Mouse (Mus musculus): Measurements from ENCODE around the gene Cpne6.

Gene Cpne6

GRCm38 (mm10) chr14:55510125-55510731 is at the start of gene Cpne6:
Cpne6 (plus strand) TSS chr14:55510445.
- DNase-seq, result peak in 1 of 2 experiments; percentile 24

DNA sequence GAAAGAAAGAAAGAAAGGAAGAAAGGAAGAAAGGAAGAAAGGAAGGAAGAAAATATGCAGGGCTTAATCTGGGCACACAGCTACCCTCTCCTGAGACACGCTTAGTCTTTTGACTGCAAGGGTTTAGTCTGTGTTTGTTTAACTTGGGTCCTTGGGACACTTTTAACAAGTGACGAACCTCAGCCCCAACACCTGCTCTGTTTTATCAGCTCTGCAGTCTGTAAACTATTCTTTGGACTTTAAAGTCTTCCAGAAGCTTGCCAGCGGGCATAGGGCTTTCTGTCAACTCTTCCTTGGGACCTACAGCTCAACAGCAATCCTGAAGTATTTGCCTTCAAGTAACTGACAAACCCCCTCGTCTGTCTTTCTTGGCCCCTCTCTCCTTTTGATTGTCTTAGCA is 48.5 kb upstream of the Cpne6 start:
- DNase-seq, result no peak

DNA sequence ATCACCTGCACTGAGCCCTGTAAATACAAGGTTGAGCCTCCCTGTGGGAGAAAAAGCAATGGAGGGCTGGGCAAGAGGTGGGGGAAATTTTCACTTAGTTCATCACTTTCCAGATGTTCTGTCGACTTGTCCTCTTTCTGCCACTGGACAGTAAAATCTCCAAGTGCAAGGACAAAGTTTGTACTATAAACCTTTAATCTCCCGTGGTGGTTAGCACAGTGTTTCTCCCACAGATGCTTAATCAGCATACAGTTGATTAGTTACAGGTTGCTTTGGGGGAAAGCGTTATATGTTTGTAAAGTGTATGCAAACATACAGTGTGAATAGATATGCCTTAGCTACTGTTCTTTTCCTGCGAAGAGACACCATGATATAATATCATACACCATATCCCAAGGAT is 43.8 kb upstream of the Cpne6 start:
- no peak for DNase-seq

DNA sequence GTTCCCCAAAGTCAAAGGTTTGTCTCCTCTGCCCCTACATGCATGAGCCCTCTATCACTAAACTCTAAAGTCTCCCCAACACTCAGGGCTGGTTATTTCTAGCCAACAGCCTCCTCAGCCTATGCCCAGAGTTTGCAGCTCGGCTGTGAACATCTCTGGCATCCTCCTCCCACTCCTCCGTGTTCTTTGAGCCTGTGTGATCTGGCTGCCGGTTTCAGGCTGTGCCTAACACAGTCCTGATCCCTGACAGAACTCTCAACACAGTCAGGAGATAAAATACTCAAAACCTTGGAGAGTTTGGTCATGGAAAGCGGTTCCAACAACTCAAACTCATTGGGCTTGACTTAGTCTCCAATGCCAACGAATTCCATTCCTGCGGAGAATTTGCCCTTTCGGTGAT is 43.1 kb upstream of the Cpne6 start:
- DNase-seq, result no peak

DNA sequence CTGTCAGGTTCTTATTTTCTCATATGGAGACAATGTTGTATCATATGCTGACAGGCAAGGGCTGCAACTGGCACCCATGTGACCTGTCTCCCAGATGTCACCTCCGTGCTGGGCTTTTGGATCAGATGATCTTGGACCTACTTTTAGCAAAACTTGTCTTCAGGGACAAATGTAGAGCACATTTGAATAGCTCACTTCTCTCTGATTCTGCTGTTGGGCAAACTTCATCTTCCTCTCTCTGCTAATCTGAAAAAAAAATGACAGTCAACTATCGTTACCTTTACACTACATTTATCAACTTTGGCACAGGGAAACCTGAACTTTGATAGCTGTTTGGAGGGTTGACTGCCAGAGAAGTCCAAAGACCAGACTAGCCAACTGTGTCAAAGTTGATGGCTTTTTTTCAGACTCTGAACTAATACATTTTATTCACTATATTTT is 41.9 kb upstream of the Cpne6 start:
- no peak for DNase-seq

GRCm38 (mm10) chr14:55469041-55469440 is 41.2 kb upstream of the Cpne6 start:
- no peak for DNase-seq

- no peak for DNase-seq
Observed at GRCm38 (mm10) chr14:55469821-55470220, 40.4 kb upstream of the Cpne6 start.

GRCm38 (mm10) chr14:55470806-55471205 is 39.4 kb upstream of the Cpne6 start:
- no peak for DNase-seq

DNA sequence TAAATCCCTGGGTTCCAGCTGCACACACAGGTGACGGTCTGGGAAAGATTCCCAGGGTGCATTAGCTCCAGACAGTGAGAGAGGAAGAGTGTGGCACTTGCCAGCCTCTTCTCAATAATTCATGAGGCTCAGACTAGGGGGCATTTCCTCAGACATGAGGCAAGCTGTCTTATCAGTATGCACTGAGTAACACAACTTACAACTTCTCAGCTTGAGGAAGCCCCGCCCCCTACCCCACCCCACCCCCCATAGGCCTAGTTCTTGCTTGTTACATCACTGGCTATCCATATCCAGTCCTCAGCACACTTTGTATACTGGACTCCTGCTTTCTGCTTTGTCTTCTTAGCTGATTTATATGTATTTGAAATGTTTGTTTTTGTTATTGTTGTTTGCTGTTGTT is 34.6 kb upstream of the Cpne6 start:
- no peak for DNase-seq

GRCm38 (mm10) chr14:55477421-55477820 is 32.8 kb upstream of the Cpne6 start:
- no peak for DNase-seq

DNA sequence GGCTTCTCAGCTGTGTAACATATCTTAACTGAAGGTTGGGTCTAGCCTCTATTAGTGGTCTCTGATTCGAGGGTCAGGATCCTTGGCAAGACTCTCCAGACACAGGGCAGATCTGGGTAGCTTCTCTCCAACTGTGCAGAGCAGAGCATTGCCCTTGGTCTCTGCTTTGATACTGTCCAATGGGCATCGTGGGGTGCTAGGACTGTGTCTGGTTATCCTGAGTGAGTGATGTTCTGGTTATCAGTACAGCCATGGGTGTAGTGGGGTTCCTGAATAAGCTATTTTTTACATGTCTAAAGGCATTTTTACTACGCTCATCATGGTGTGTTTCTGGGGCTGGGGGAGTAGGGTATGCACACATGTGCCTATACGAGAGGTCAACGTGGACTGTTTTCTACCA is 32.4 kb upstream of the Cpne6 start:
- no peak for DNase-seq

- peak; percentile 79 to 80 for DNase-seq
Observed at GRCm38 (mm10) chr14:55478651-55479599, 31.3 kb upstream of the Cpne6 start, which contains the start of gene Dhrs4. Dhrs4 (plus strand) TSS chr14:55478758.

GRCm38 (mm10) chr14:55479629-55480028 is 30.6 kb upstream of the Cpne6 start:
- DNase-seq, result no peak

DNA sequence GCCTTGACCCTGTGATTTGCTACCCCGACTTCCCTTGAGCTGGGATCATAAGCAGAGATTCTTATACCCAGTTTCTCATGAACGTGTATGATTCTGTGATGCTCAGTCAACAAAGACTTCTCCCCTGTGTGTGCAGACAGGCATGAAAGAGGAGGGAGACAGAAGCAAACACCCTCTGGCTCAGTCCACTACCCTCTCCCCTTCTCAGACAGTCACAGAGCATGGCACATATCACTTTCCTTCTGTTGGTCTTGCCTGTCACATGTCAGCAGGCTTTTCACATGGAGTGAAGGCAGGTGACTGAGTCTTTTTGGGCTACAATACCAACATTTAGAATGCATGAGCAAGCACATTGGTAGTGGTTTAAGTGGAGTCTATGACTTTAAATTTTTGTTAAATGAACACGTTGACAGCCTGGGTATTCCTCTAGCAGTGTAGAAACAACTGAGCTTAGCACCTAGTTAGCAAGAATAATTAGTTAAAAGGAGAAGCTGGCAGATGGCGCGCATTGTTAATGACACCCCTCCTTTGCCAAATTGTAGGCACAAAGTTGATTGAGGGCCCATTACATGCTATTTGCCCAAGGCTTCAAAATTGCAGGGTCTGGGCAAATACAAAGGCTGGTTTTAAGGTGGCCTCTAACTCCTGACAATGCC is 25.7 kb upstream of the Cpne6 start:
- no peak for DNase-seq

GRCm38 (mm10) chr14:55486836-55487235 is 23.4 kb upstream of the Cpne6 start:
- DNase-seq, result no peak

- peak; percentile 90 to 94 for DNase-seq
Observed at GRCm38 (mm10) chr14:55490361-55491201, 19.7 kb upstream of the Cpne6 start, which contains the start of gene Carmil3. Carmil3 (plus strand) TSS chr14:55490651.

- DNase-seq, result peak; percentile 74 to 75
Observed at GRCm38 (mm10) chr14:55491291-55491833, 18.9 kb upstream of the Cpne6 start.

GRCm38 (mm10) chr14:55492103-55492502 is 18.1 kb upstream of the Cpne6 start:
- peak in 1 of 2 experiments; percentile 52 for DNase-seq

DNA sequence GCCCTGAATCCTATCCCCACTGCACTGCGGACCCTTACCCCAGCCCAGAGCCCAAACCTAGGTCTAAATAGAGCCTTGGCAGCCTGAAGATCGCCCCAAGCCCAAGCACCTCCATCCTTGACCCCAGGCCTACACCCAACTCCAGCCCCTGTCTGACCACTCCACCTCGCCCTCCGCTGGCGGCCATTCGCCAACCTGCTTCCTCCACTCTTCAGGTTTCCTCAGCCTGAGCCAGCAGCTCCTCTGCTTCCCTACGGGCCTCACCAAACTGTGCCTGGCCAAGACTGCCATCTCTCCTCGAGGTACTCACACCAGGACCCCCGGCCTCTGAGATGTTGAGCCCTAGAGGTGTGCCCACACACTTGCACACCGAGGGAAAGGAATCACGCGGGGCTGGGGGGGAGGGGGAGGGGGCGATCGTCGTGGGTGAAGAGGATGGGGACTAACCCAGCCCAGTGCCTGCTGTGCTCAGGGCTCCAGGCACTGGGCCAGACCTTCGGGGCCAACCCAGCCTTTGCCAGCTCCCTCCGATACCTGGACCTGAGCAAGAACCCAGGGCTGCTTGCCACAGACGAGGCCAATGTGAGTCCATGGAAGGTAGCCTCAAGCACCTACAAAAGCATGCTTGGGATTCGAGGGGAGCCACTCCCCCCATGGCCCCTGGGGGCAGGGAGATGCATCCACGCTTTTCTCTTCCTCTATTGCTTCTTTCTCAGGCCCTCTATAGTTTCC is 14.6 kb upstream of the Cpne6 start:
- peak; percentile 68 to 79 for DNase-seq

GRCm38 (mm10) chr14:55496761-55497448 is 13.3 kb upstream of the Cpne6 start:
- peak in 1 of 2 experiments; percentile 35 for DNase-seq

DNA sequence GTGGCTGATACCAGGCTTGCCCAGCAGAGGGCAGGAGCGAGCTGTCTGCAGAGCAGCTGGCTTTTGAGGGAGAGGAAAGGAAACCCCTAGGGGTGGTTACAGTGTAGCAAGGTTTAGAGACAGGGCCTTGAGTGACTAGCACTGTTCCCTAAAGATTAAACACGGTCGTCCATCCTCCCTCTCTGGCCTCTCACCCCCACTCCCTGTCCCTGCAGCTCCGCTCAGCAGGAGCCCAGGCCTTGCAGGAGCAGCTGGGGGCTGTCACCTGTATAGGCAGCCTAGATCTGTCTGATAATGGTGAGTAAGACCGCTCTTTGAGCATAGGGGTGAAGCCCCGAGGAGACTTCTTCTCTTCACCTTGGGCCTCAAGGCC is 12.8 kb upstream of the Cpne6 start:
- peak; percentile 96 to 98 for DNase-seq

Data from cerebellum, postnatal 14 days (tissue).